Mouse (Mus musculus): ENCODE results near the gene Gsdme.

- no peak for TF ChIP-seq EP300 (IDR thresholded peaks at IDR 0.05; ENCODE audit: low read depth in 1 of 2, low read length in 2 of 2)
- no peak for TF ChIP-seq ZNF384 (IDR thresholded peaks at IDR 0.05; ENCODE audit: low read depth, low read length)
- no peak for TF ChIP-seq JUND (IDR thresholded peaks at IDR 0.05; ENCODE audit: low read depth, low read length)
- no peak for TF ChIP-seq ETS1 (IDR thresholded peaks at IDR 0.05; ENCODE audit: low read depth, low read length)
- no peak for TF ChIP-seq BHLHE40 (IDR thresholded peaks at IDR 0.05; ENCODE audit: borderline replicate concordance, low read depth, low read length)
- TF ChIP-seq CTCF (IDR thresholded peaks at IDR 0.05 in 2 of 3, conservative IDR thresholded peaks at IDR 0.05 in 1 of 3; ENCODE audit: control insufficient read depth in 1 of 3, insufficient read depth in 1 of 3, low read depth in 2 of 3, low read length in 3 of 3, poor library complexity in 1 of 3, severe bottlenecking in 1 of 3): no peak
- no peak for TF ChIP-seq MAFK (IDR thresholded peaks at IDR 0.05; ENCODE audit: borderline replicate concordance, low read depth, low read length)
These were observed 114.3 kb downstream of the Gsdme start for GRCm38 (mm10) chr6:50149378-50149777.

All from MEL (cell line).